Mouse (Mus musculus) liver, adult 2 months (tissue): ENCODE results near the gene Cpne8.

ENCODE experiments used
- CTCF ChIP-seq: fragments of 200-500 bp; IDR thresholded peaks from 2 replicates; pipeline ENCODE4 v1.5.1; 2011; ENCODE audit warnings: low read depth, low read length, control low read depth
- POLR2A ChIP-seq: fragments of 200-500 bp; IDR thresholded peaks from 2 replicates; pipeline ENCODE4 v1.6.1; 2011; ENCODE audit warnings: low read length, control low read depth; ENCODE audit not compliant: insufficient read depth; ENCODE audit errors: extremely low read depth

GRCm38 (mm10) chr15:90679760-90680579, 738 bp upstream of the Cpne8 start:
- TF ChIP-seq POLR2A (no peak), CTCF (peak; percentile 95)
